Mouse (Mus musculus) embryonic facial prominence, embryonic 14.5 days (tissue): ENCODE measurements around the gene Psmb6. TPM values are rescaled to one million over a fixed set of nuclear protein-coding genes. Genes with fewer than 3 reads are reported as not detected.
"Not testable (repeated sequence)": the region's sequence is repeated elsewhere in the genome, so short reads cannot be mapped to it uniquely, and the experiment has no call there.

Source experiments
- ATAC-seq: fragments of 200-750 bp; cut with Nextera tagmentation; 2 replicates; pipeline ENCODE4 v1.8.0; 2017; ENCODE audit warnings: low read depth, moderate number of reproducible peaks, moderate TSS enrichment
- DNase-seq: peaks from one replicate; pipeline ENCODE4 v3.0.0-alpha.2; 2015; ENCODE audit warnings: low spot score
- H3K27ac ChIP-seq: fragments of 300-500 bp; sonication (generic); replicated peaks from 2 replicates; pipeline ENCODE4 v1.5.1; 2014; ENCODE audit warnings: low read depth, mild to moderate bottlenecking, low read length, moderate library complexity
- H3K27me3 ChIP-seq: fragments of 300-500 bp; sonication (generic); replicated peaks from 2 replicates; pipeline ENCODE4 v1.6.1; 2014; ENCODE audit warnings: low read length; ENCODE audit not compliant: control insufficient read depth, insufficient read depth
- H3K36me3 ChIP-seq: fragments of 300-500 bp; sonication (generic); 2 replicates; pipeline ENCODE4 v1.6.1; 2014; ENCODE audit warnings: low read length, mixed read lengths; ENCODE audit not compliant: control insufficient read depth, insufficient read depth
- H3K4me1 ChIP-seq: fragments of 300-500 bp; sonication (generic); 2 replicates; pipeline ENCODE4 v1.6.1; 2014; ENCODE audit warnings: antibody characterized with exemption, low read length; ENCODE audit not compliant: control insufficient read depth, insufficient read depth
- H3K4me2 ChIP-seq: fragments of 300-500 bp; sonication (generic); 2 replicates; pipeline ENCODE4 v1.6.1; 2014; ENCODE audit warnings: low read depth, mild to moderate bottlenecking, low read length, moderate library complexity, mixed read lengths
- H3K4me3 ChIP-seq: fragments of 300-500 bp; sonication (generic); 2 replicates; pipeline ENCODE4 v1.5.1; 2014; ENCODE audit warnings: low read depth, mild to moderate bottlenecking, low read length
- H3K9ac ChIP-seq: fragments of 300-500 bp; sonication (generic); 2 replicates; pipeline ENCODE4 v1.6.1; 2014; ENCODE audit warnings: low read depth, mild to moderate bottlenecking, low read length, moderate library complexity, mixed read lengths
- H3K9me3 ChIP-seq: fragments of 300-500 bp; sonication (generic); 2 replicates; pipeline ENCODE4 v1.6.1; 2016; ENCODE audit warnings: low read length; ENCODE audit not compliant: control insufficient read depth
- WGBS: fragments of 180-500 bp; shearing (Covaris S2); extraction: QIAGEN DNeasy Blood & Tissue Kit; methylation state at CpG from one replicate; pipeline ENCODE4 v1.1.7; 2014; 5-methylcytosine and 5-hydroxymethylcytosine counted together
- polyA plus RNA-seq: library from polyadenylated mRNA; unstranded; fragments of >200 nt; fragmentation: Nextera tagmentation; extraction: Ambion mirVana; gene quantifications from 2 replicates; pipeline ENCODE4 v1.2.1, GENCODE M21; 2014

Psmb6 gene
- polyA plus RNA-seq, 1 experiment from 2014 or later, result 706 TPM

- not testable (repeated sequence) for H3K4me1 ChIP-seq, H3K9me3 ChIP-seq, H3K9ac ChIP-seq, H3K36me3 ChIP-seq, H3K27me3 ChIP-seq, ATAC-seq, H3K4me2 ChIP-seq, H3K27ac ChIP-seq, DNase-seq, H3K4me3 ChIP-seq
- WGBS, result 100% methylated on average over 1 of the region's 1 CpGs
These were observed 45.4 kb downstream of the Psmb6 start for GRCm38 (mm10) chr11:70570614-70571013.

GRCm38 (mm10) chr11:70571641-70572040 is 46.5 kb downstream of the Psmb6 start:
- Histone ChIP-seq H3K9me3 (no peaks in the 10 kb centered on the region), H3K9ac (no peak overlapping the region), H3K27me3 (no peaks in the 10 kb centered on the region), H3K27ac (no peak overlapping the region), H3K4me1 (peaks cover 5% of the 10 kb centered on the region), H3K4me2 (no peak overlapping the region), H3K36me3 (peaks cover 9% of the 10 kb centered on the region; the same call in 1 of the 2 replicates), H3K4me3 (no peak overlapping the region)
- WGBS, result 93% methylated on average over 1 of the region's 1 CpGs
- ATAC-seq (no peak), DNase-seq (no peak)

GRCm38 (mm10) chr11:70572348-70572902 is 47.3 kb downstream of the Psmb6 start:
- Histone ChIP-seq H3K9ac (no peak overlapping the region), H3K27ac (no peak overlapping the region), H3K4me3 (no peak overlapping the region), H3K36me3 (peaks cover 6% of the 10 kb centered on the region; the same call in 1 of the 2 replicates), H3K27me3 (no peaks in the 10 kb centered on the region), H3K4me2 (no peak overlapping the region), H3K9me3 (no peaks in the 10 kb centered on the region), H3K4me1 (peaks cover 6% of the 10 kb centered on the region)
- ATAC-seq, result no peak
- WGBS, result 54% methylated on average over 5 of the region's 5 CpGs
- no peak for DNase-seq

- DNase-seq, result no peak
- Histone ChIP-seq H3K9ac (no peak overlapping the region), H3K9me3 (no peaks in the 10 kb centered on the region), H3K27me3 (no peaks in the 10 kb centered on the region), H3K4me3 (no peak overlapping the region), H3K4me2 (no peak overlapping the region), H3K4me1 (peaks cover 6% of the 10 kb centered on the region), H3K36me3 (no peaks in the 10 kb centered on the region), H3K27ac (no peak overlapping the region)
- ATAC-seq, result no peak
- WGBS, result 74% methylated on average over 6 of the region's 6 CpGs
These were observed 48.7 kb downstream of the Psmb6 start for GRCm38 (mm10) chr11:70573872-70574271.

- Histone ChIP-seq H3K9ac (no peak overlapping the region), H3K4me2 (no peak overlapping the region), H3K9me3 (no peaks in the 10 kb centered on the region), H3K4me1 (peaks cover 21% of the 10 kb centered on the region), H3K27ac (peak overlapping the region; percentile 50; the same call in 1 of the 2 replicates), H3K36me3 (no peaks in the 10 kb centered on the region), H3K27me3 (no peaks in the 10 kb centered on the region), H3K4me3 (no peak overlapping the region)
- DNase-seq (peak; percentile 67), ATAC-seq (no peak; the same call in 1 of the 2 replicates)
- WGBS, result 71% methylated on average over 3 of the region's 3 CpGs
These were observed 52.0 kb downstream of the Psmb6 start for GRCm38 (mm10) chr11:70577201-70577600.

Other genes with a start within 250 kb of the Psmb6 start
- gene Alox12e, start 202.7 kb upstream of the Psmb6 start, polyA plus RNA-seq, result 1.9 and 2.1 TPM in 2 replicates
- 1.1 and 2.2 TPM in 2 replicates for gene Alox15, start 173.3 kb upstream of the Psmb6 start, polyA plus RNA-seq
- 29.8 and 36.2 TPM in 2 replicates for gene Pelp1, start 115.3 kb upstream of the Psmb6 start, polyA plus RNA-seq
- gene Arrb2, start 92.7 kb upstream of the Psmb6 start, polyA plus RNA-seq, result 19.0 and 24.1 TPM in 2 replicates
- gene Med11, start 73.4 kb upstream of the Psmb6 start, polyA plus RNA-seq, result 37.0 and 40.6 TPM in 2 replicates
- gene Zmynd15, start 65.9 kb upstream of the Psmb6 start, polyA plus RNA-seq, result 0.31 and 0.85 TPM in 2 replicates
- gene Cxcl16, start 65.4 kb upstream of the Psmb6 start, polyA plus RNA-seq, result 5.7 and 6.0 TPM in 2 replicates
- 0.52 TPM in 1 of 2 replicates, not detected in the other for gene Tm4sf5, start 20.1 kb upstream of the Psmb6 start, polyA plus RNA-seq
- 0.54 and 0.98 TPM in 2 replicates for gene Vmo1, start 10.8 kb upstream of the Psmb6 start, polyA plus RNA-seq
- 0.53 and 0.84 TPM in 2 replicates for gene Gltpd2, start 6.2 kb upstream of the Psmb6 start, polyA plus RNA-seq
- 1.1 and 2.7 TPM in 2 replicates for gene Gm40193, start 7.6 kb downstream of the Psmb6 start, polyA plus RNA-seq
- gene Pld2, start 14.7 kb downstream of the Psmb6 start, polyA plus RNA-seq, result 9.2 and 9.5 TPM in 2 replicates
- 17.2 and 18.3 TPM in 2 replicates for gene Mink1, start 37.5 kb downstream of the Psmb6 start, polyA plus RNA-seq
- gene 4930544D05Rik, start 90.5 kb downstream of the Psmb6 start, polyA plus RNA-seq, result not detected in 2 replicates
- 0.51 and 0.58 TPM in 2 replicates for gene Chrne, start 93.8 kb downstream of the Psmb6 start, polyA plus RNA-seq
- 0.38 and 0.60 TPM in 2 replicates for gene Gp1ba, start 113.8 kb downstream of the Psmb6 start, polyA plus RNA-seq
- 100 and 105 TPM in 2 replicates for gene Rnf167, start 121.9 kb downstream of the Psmb6 start, polyA plus RNA-seq
- gene Slc25a11, start 122.1 kb downstream of the Psmb6 start, polyA plus RNA-seq, result 147 and 165 TPM in 2 replicates
- 1,605 and 1,712 TPM in 2 replicates for gene Pfn1, start 129.3 kb downstream of the Psmb6 start, polyA plus RNA-seq
- gene Eno3, start 131.8 kb downstream of the Psmb6 start, polyA plus RNA-seq, result 165 and 289 TPM in 2 replicates
- gene Spag7, start 144.0 kb downstream of the Psmb6 start, polyA plus RNA-seq, result 88.9 and 97.1 TPM in 2 replicates
- 12.6 and 12.8 TPM in 2 replicates for gene Camta2, start 162.7 kb downstream of the Psmb6 start, polyA plus RNA-seq
- 1.1 TPM in 2 replicates for gene Inca1, start 174.8 kb downstream of the Psmb6 start, polyA plus RNA-seq
- gene Kif1c, start 175.2 kb downstream of the Psmb6 start, polyA plus RNA-seq, result 14.4 and 14.8 TPM in 2 replicates
- 7.0 and 7.3 TPM in 2 replicates for gene Zfp3, start 238.8 kb downstream of the Psmb6 start, polyA plus RNA-seq